Mouse (Mus musculus) stomach, embryonic 15.5 days (tissue): ENCODE measurements around the gene Tenm3. TPM values are rescaled to one million over a fixed set of nuclear protein-coding genes. Genes with fewer than 3 reads are reported as not detected.

Experiments used
- ATAC-seq: fragments of 200-750 bp; cut with Nextera tagmentation; 2 replicates; pipeline ENCODE4 v1.8.0; 2017; ENCODE audit warnings: low read depth, moderate number of reproducible peaks, moderate TSS enrichment; ENCODE audit not compliant: insufficient read depth, low FRiP score
- H3K27ac ChIP-seq: fragments of 300-500 bp; sonication (generic); 2 replicates; pipeline ENCODE4 v1.5.1; 2015; ENCODE audit warnings: mild to moderate bottlenecking, inconsistent platforms
- H3K27me3 ChIP-seq: fragments of 300-500 bp; sonication (generic); replicated peaks from 2 replicates; pipeline ENCODE4 v1.6.1; 2015; ENCODE audit warnings: inconsistent platforms
- H3K36me3 ChIP-seq: fragments of 300-500 bp; sonication (generic); 2 replicates; pipeline ENCODE4 v1.6.1; 2015; ENCODE audit warnings: inconsistent platforms
- H3K4me1 ChIP-seq: fragments of 300-500 bp; sonication (generic); 2 replicates; pipeline ENCODE4 v1.6.1; 2015; ENCODE audit warnings: inconsistent platforms
- H3K4me2 ChIP-seq: fragments of 300-500 bp; sonication (generic); 2 replicates; pipeline ENCODE4 v1.6.1; 2015; ENCODE audit warnings: mild to moderate bottlenecking, inconsistent platforms
- H3K4me3 ChIP-seq: fragments of 300-500 bp; sonication (generic); replicated peaks from 2 replicates; pipeline ENCODE4 v1.5.1; 2015; ENCODE audit warnings: inconsistent platforms
- H3K9ac ChIP-seq: fragments of 300-500 bp; sonication (generic); 2 replicates; pipeline ENCODE4 v1.6.1; 2015; ENCODE audit warnings: inconsistent platforms
- H3K9me3 ChIP-seq: fragments of 300-500 bp; sonication (generic); 2 replicates; pipeline ENCODE4 v1.6.1; 2016; ENCODE audit warnings: inconsistent platforms
- WGBS: fragments of 180-500 bp; shearing (Covaris S2); methylation state at CpG from one replicate; pipeline ENCODE4 v1.1.7; 2015; 5-methylcytosine and 5-hydroxymethylcytosine counted together
- polyA plus RNA-seq: library from polyadenylated mRNA; unstranded; fragments of >200 nt; fragmentation: Nextera tagmentation; extraction: Ambion mirVana; gene quantifications from 2 replicates; pipeline ENCODE4 v1.2.1, GENCODE M21; 2015

Gene Tenm3
- polyA plus RNA-seq, 1 experiment from 2014 or later = 14.6 TPM

DNA sequence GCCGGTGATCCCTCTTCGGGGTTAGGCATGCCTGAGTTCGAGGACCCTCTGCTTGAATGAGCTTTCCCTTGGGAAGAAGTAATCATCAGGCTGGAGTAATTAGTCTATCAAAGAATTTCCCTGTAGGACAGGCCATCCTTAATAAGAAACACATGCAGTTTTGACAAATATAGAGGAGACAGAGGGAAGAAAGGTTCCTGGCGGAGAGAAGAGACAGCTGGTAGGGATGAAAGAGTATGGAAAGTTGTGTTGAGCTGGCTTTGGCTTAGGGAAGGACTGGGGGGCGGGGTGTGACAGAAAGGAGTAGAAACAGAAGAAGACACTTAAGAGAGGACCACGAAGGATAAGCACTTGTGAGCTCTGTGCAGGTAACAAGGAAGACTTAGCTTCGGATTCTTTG lies 194.3 kb downstream of the Tenm3 start:
- Histone ChIP-seq H3K36me3 (no peaks in the 10 kb centered on the region), H3K9me3 (no peaks in the 10 kb centered on the region), H3K27me3 (no peaks in the 10 kb centered on the region), H3K4me3 (no peak overlapping the region), H3K4me1 (no peaks in the 10 kb centered on the region), H3K4me2 (no peak overlapping the region), H3K27ac (no peak overlapping the region), H3K9ac (no peak overlapping the region)
- 71% methylated on average over 7 of the region's 7 CpGs for WGBS
- no peak for ATAC-seq

DNA sequence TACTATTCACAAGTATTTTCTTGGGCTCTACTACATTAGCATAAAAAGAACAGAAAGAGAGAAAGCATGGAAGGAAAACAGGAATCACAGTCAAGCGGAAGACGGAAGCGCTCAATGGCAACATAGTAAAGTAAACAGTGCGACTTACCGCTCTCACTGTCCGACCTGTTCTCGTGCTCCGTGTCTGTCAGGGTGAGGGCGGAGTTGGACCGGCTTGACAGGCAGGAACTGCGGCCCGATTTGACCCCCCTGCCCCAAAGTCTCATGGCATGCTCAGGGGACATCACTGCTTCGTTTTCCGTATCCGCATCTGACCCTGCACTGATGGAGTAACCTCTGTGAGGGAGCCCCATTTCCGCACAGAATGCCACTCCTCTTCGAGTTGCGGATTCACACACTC lies 197.6 kb downstream of the Tenm3 start:
- Histone ChIP-seq H3K4me2 (0 out of 2 replicates have a peak overlapping the region, but pooled peaks have one; percentile 13), H3K4me3 (0 out of 2 replicates have a peak overlapping the region, but pooled peaks have one; percentile 3), H3K9ac (no peak overlapping the region), H3K27ac (no peak overlapping the region), H3K36me3 (no peaks in the 10 kb centered on the region), H3K27me3 (no peaks in the 10 kb centered on the region), H3K4me1 (no peaks in the 10 kb centered on the region), H3K9me3 (no peaks in the 10 kb centered on the region)
- WGBS = 67% methylated on average over 18 of the region's 18 CpGs
- ATAC-seq = no peak

DNA sequence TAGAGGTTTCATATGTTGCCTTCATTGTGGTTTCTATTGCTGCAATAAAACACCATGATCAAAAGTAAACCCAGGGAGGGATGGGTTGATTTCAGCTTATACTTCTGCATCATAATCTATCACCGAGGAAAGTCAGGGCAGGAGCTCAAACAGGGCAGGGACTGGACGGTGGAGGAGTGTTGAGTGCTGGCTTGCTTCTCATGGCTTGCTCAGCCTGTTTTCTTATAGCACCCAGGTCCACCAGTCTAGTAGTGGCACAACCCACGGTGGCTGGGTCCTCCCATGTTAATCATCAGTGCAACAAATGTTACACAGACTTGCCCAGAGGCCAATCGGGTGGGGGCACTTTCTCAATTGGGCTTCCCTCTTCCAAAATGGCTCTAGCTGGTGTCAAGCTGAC lies 205.6 kb downstream of the Tenm3 start:
- Histone ChIP-seq H3K27me3 (no peaks in the 10 kb centered on the region), H3K4me1 (no peaks in the 10 kb centered on the region), H3K36me3 (no peaks in the 10 kb centered on the region), H3K9me3 (no peaks in the 10 kb centered on the region), H3K9ac (no peak overlapping the region), H3K4me2 (no peak overlapping the region), H3K27ac (no peak overlapping the region), H3K4me3 (no peak overlapping the region)
- no peak for ATAC-seq
- WGBS = 73% methylated on average over 4 of the region's 4 CpGs

DNA sequence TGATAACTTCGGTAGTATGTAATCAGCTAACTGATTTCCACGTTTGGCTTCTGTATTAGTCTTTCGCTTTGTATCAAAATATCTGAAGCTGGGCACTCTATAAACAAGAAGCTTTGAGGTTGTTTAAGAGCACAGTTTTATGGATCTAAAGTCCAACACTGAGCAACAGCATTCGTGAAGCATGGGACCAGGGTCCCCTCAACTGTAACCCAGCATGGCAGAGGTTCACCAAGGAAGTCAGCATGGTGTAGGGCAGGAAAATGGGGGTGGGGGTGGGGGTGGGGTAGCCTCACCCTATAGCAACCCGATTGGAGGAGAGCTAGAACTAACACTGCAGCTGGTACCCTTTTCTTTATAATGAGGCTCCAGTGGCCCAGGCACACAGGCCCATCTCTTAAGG lies 206.8 kb downstream of the Tenm3 start:
- H3K36me3 ChIP-seq = no peaks in the 10 kb centered on the region
- no peaks in the 10 kb centered on the region for H3K9me3 ChIP-seq
- no peak overlapping the region for H3K27ac ChIP-seq
- no peak for ATAC-seq
- no peaks in the 10 kb centered on the region for H3K27me3 ChIP-seq
- 71% methylated on average over 5 of the region's 5 CpGs for WGBS
- no peak overlapping the region for H3K4me3 ChIP-seq
- no peak overlapping the region for H3K4me2 ChIP-seq
- no peaks in the 10 kb centered on the region for H3K4me1 ChIP-seq
- H3K9ac ChIP-seq = no peak overlapping the region

DNA sequence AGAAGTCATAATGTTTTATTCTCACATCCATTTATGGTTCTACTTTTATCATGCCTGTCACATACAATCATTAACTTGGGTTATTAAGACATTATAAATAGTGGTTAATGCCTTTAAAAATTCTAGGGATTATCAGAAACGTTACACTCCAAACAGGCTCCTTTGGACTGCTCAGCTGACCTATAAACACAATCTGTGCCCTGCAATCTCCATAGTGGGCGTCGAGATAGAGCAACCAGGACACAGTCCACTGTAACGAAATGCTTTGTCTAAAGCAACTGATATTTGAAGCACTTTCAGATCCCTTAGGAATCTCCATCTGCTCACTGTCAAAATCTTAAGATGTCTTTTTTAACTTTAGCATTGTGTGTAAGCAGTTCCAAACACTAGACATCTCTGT lies 207.9 kb downstream of the Tenm3 start:
- Histone ChIP-seq H3K36me3 (no peaks in the 10 kb centered on the region), H3K27me3 (no peaks in the 10 kb centered on the region), H3K9ac (no peak overlapping the region), H3K4me3 (no peak overlapping the region), H3K4me2 (no peak overlapping the region), H3K9me3 (no peaks in the 10 kb centered on the region), H3K27ac (no peak overlapping the region), H3K4me1 (no peaks in the 10 kb centered on the region)
- ATAC-seq = no peak
- 41% methylated on average over 4 of the region's 4 CpGs for WGBS

DNA sequence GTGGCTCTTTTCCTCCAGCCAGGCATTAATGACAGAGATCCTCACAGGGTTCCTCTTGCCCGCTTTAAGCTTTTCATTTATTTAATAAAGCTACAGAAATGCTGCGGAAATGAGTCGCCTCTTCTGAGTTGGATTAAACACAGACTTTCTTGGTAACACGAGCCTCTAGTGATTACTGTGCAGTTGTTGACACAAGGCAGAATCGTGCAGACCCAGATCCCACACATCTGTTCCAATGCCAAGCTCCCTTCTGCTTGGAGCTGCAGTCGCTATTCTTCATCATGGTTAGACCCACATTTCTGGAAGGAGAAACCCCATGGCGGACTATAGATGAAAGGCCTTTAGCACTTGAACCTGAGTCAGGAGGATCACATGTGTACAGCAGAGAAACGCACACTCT lies 210.3 kb downstream of the Tenm3 start:
- WGBS = 45% methylated on average over 8 of the region's 8 CpGs
- Histone ChIP-seq H3K27me3 (no peaks in the 10 kb centered on the region), H3K9ac (no peak overlapping the region), H3K4me3 (no peak overlapping the region), H3K9me3 (no peaks in the 10 kb centered on the region), H3K4me1 (no peaks in the 10 kb centered on the region), H3K27ac (no peak overlapping the region), H3K4me2 (no peak overlapping the region), H3K36me3 (no peaks in the 10 kb centered on the region)
- ATAC-seq = no peak

DNA sequence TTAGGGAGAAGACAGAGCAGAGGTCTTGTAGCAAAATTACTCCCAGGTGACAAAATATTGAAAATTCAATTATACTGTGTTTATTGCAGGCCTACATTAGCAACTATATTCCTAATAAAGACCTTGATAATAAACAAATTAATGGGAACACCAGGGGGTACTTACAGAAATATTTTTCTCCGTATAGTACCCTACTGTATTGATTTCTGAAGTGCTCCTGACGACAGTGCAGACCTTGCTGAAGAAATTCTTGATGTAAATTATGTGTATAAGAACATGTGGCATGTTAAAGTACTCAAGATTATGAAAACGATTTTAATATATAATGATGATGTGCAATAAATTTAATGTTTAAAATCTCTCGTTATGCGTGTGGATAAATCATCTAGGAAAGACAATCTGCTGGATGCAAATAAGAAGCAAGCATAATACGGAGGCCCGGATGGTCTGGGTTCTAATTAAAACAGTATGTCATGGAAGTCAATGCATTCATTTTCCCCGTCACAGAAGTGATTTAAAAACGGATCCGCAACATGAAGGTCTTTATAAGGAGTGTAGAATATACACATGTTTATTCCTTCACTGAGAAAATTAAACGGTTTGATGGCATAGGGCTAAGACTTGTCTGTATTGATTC lies 221.1 kb downstream of the Tenm3 start:
- H3K27me3 ChIP-seq = no peaks in the 10 kb centered on the region
- H3K4me3 ChIP-seq = no peak overlapping the region
- H3K36me3 ChIP-seq = no peaks in the 10 kb centered on the region
- no peak overlapping the region for H3K4me2 ChIP-seq
- no peaks in the 10 kb centered on the region for H3K9me3 ChIP-seq
- H3K4me1 ChIP-seq = no peaks in the 10 kb centered on the region
- 88% methylated on average over 11 of the region's 11 CpGs for WGBS
- H3K27ac ChIP-seq = no peak overlapping the region
- H3K9ac ChIP-seq = no peak overlapping the region
- ATAC-seq = no peak

DNA sequence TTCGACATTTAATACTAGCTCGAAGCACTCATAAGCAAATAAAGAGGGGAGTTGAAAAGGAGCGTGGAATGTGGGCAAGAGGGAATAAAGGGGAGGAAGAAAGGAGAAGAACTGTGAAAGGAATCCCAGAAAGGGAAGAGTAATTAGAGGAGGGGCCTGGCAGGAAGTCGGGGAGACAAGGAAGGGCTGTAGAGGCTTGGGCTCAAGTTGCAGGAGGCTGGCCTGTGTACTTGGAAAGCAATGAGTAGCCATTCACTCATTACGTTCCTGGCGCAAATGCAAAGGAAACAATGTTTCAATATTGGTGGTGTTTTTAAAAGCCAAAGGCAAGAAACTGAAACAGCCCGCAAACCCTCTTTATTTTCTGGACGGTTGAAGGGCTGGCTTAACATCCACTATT lies 228.7 kb downstream of the Tenm3 start:
- Histone ChIP-seq H3K4me3 (no peak overlapping the region), H3K4me2 (no peak overlapping the region), H3K9ac (no peak overlapping the region), H3K4me1 (0 out of 2 replicates have a peak, but pooled peaks cover 6% of the 10 kb centered on the region), H3K9me3 (no peaks in the 10 kb centered on the region), H3K27ac (no peak overlapping the region), H3K36me3 (no peaks in the 10 kb centered on the region), H3K27me3 (no peaks in the 10 kb centered on the region)
- 39% methylated on average over 8 of the region's 8 CpGs for WGBS
- no peak for ATAC-seq

DNA sequence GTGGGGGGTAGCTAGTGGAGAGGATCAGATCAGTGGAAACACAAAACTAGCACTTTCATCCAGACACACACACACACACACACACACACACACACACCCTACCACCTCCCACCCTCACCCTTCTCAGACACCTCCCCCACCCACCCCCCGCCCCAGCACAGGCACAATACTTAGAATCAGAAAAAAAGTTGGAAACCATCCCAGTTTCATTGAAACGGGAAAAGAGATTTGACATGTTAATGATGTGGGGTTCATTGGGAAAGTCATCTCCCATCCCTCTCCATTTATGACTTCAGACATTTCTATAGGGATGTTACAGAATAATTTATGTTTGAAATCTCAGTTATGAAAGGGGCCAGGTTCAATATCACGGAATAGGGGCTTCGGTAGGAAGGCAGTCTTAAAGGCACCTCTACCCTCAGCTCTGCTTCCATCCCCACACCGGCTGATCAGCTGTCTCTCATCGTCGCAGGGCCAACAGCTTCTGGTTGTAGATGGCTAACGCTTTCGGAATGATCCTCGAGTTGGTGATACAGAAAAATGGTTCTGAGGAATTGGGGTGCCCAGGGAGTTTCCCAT lies 231.7 kb downstream of the Tenm3 start:
- Histone ChIP-seq H3K9ac (no peak overlapping the region), H3K4me2 (no peak overlapping the region), H3K9me3 (no peaks in the 10 kb centered on the region), H3K27me3 (no peaks in the 10 kb centered on the region), H3K4me3 (no peak overlapping the region), H3K4me1 (0 out of 2 replicates have a peak, but pooled peaks cover 6% of the 10 kb centered on the region), H3K36me3 (no peaks in the 10 kb centered on the region), H3K27ac (no peak overlapping the region)
- ATAC-seq = no peak
- 74% methylated on average over 10 of the region's 10 CpGs for WGBS

DNA sequence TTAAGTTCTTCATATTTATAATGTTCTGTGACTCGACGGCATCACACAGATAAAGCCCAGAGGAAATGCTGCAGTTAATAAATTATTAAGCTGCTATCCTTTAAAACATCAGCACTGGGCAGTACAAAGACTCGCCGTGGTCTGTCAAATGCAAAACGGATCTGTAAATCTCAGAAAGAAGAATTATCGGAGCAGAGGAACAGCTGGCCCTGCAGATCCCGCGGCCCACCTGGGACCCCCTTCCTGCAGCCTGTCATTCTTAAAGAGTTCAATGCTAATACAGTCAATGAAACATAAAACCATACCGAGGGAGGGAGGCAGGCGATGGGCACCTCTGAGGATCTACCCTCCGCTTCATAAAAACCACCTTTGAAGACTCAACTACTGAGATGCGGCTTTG lies 232.6 kb downstream of the Tenm3 start:
- Histone ChIP-seq H3K27me3 (no peaks in the 10 kb centered on the region), H3K4me3 (no peak overlapping the region), H3K4me1 (0 out of 2 replicates have a peak, but pooled peaks cover 6% of the 10 kb centered on the region), H3K9ac (no peak overlapping the region), H3K27ac (no peak overlapping the region), H3K36me3 (no peaks in the 10 kb centered on the region), H3K9me3 (no peaks in the 10 kb centered on the region), H3K4me2 (no peak overlapping the region)
- ATAC-seq = no peak
- WGBS = 50% methylated on average over 12 of the region's 12 CpGs

DNA sequence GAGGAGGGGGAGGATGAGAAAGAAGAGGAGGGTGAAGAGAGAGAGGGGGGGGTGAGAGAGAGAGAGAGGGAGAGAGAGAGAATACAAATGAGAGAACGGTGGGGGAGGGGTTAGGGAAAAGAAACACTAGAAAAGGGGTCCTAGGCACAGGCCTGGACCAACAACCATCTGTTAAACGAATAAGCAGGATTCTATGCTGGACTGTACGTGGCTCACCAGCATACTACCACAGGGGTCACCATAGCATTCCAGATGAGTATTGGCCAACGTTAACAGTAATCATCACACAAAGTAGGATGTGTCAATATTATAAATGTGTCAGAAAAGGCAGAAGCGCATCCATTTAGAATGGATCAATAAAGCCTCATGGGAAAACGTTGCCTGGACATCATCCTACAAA lies 233.4 kb downstream of the Tenm3 start:
- no peak overlapping the region for H3K4me3 ChIP-seq
- no peak for ATAC-seq
- no peak overlapping the region for H3K4me2 ChIP-seq
- H3K4me1 ChIP-seq = 0 out of 2 replicates have a peak, but pooled peaks cover 6% of the 10 kb centered on the region
- no peak overlapping the region for H3K27ac ChIP-seq
- no peak overlapping the region for H3K9ac ChIP-seq
- H3K9me3 ChIP-seq = no peaks in the 10 kb centered on the region
- no peaks in the 10 kb centered on the region for H3K36me3 ChIP-seq
- 64% methylated on average over 6 of the region's 6 CpGs for WGBS
- H3K27me3 ChIP-seq = no peaks in the 10 kb centered on the region

DNA sequence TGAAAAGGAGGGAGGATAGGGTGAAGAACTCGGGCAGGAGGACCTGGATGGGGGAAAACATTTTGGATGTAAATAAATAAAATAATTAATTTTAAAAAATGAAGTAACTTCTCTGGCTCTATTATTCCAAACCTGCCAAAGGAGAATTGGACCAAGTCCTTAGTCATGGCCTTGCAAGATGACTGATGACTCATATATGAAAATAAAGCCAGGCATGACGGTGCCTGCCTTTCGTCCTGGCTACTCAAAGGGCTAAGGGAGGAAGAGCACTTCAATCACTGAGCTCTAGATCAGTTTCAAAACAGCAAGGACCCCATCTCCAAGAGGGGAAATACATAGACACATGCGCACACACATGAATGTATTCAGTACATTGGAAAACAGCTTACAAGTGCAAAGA lies 234.1 kb downstream of the Tenm3 start:
- H3K4me3 ChIP-seq = no peak overlapping the region
- H3K36me3 ChIP-seq = no peaks in the 10 kb centered on the region
- H3K27ac ChIP-seq = no peak overlapping the region
- WGBS = 76% methylated on average over 4 of the region's 4 CpGs
- H3K4me1 ChIP-seq = 0 out of 2 replicates have a peak, but pooled peaks cover 2% of the 10 kb centered on the region
- H3K4me2 ChIP-seq = no peak overlapping the region
- no peaks in the 10 kb centered on the region for H3K27me3 ChIP-seq
- ATAC-seq = no peak
- H3K9me3 ChIP-seq = no peaks in the 10 kb centered on the region
- H3K9ac ChIP-seq = no peak overlapping the region
